Mouse (Mus musculus) naive thymus-derived CD4-positive, alpha-beta T cell, adult 2 months (primary cell): ENCODE results near the gene Mmachc.

Experiments used
- DNase-seq: peaks from one replicate; pipeline ENCODE4 v3.0.0-alpha.2; 2011; ENCODE audit warnings: low read depth

The Mmachc gene

GRCm38 (mm10) chr4:116708201-116708764, at the start of gene Mmachc, which contains the start of gene Ccdc163:
Gene Mmachc (minus strand): TSS chr4:116708406.
Gene Ccdc163 (plus strand): TSS chr4:116708509.
- peak; percentile 94 for DNase-seq

GRCm38 (mm10) chr4:116749750-116750149, 41.5 kb upstream of the Mmachc start:
- no peak for DNase-seq

- no peak for DNase-seq
Observed at GRCm38 (mm10) chr4:116738972-116739751, 31.0 kb upstream of the Mmachc start.

GRCm38 (mm10) chr4:116734996-116735395, 26.8 kb upstream of the Mmachc start:
- peak; percentile 72 for DNase-seq

- no peak for DNase-seq
Observed at GRCm38 (mm10) chr4:116732355-116732754, 24.1 kb upstream of the Mmachc start.

GRCm38 (mm10) chr4:116731077-116731476, 22.9 kb upstream of the Mmachc start:
- DNase-seq: no peak

GRCm38 (mm10) chr4:116729532-116729931, 21.3 kb upstream of the Mmachc start:
- DNase-seq: no peak

- DNase-seq: no peak
Observed at GRCm38 (mm10) chr4:116727401-116727800, 19.2 kb upstream of the Mmachc start.

GRCm38 (mm10) chr4:116725444-116725843, 17.2 kb upstream of the Mmachc start:
- DNase-seq: no peak

- no peak for DNase-seq
Observed at GRCm38 (mm10) chr4:116722230-116722629, 14.0 kb upstream of the Mmachc start.

GRCm38 (mm10) chr4:116721098-116721628, 13.0 kb upstream of the Mmachc start:
- DNase-seq: no peak

- DNase-seq: peak; percentile 95
Observed at GRCm38 (mm10) chr4:116720343-116721097, 12.3 kb upstream of the Mmachc start, which contains the start of gene Tesk2. Gene Tesk2 (plus strand): TSS chr4:116720948.

- peak; percentile 88 for DNase-seq
Observed at GRCm38 (mm10) chr4:116719396-116719795, 11.2 kb upstream of the Mmachc start.

GRCm38 (mm10) chr4:116712536-116712935, 4.3 kb upstream of the Mmachc start:
- no peak for DNase-seq

GRCm38 (mm10) chr4:116710154-116710553, 1.9 kb upstream of the Mmachc start:
- no peak for DNase-seq

GRCm38 (mm10) chr4:116708791-116709390, 685 bp upstream of the Mmachc start:
- DNase-seq: no peak

- DNase-seq: no peak
Observed at GRCm38 (mm10) chr4:116707666-116708065, 540 bp downstream of the Mmachc start.

GRCm38 (mm10) chr4:116703804-116704203, 4.4 kb downstream of the Mmachc start:
- DNase-seq: peak; percentile 87

- no peak for DNase-seq
Observed at GRCm38 (mm10) chr4:116700964-116701363, 7.2 kb downstream of the Mmachc start.

GRCm38 (mm10) chr4:116698693-116699342, 9.4 kb downstream of the Mmachc start:
- no peak for DNase-seq

GRCm38 (mm10) chr4:116693785-116694184, 14.4 kb downstream of the Mmachc start:
- no peak for DNase-seq
